Mouse (Mus musculus) embryonic facial prominence, embryonic 11.5 days (tissue): ENCODE measurements around the gene Vmn1r73. TPM values are rescaled to one million over a fixed set of nuclear protein-coding genes. Genes with fewer than 3 reads are reported as not detected.

ENCODE experiments used
- ATAC-seq: fragments of 200-750 bp; cut with Nextera tagmentation; replicated peaks from 2 replicates; pipeline ENCODE4 v1.8.0; 2017; ENCODE audit warnings: low read depth; ENCODE audit not compliant: insufficient number of reproducible peaks, low FRiP score, low TSS enrichment
- DNase-seq: peaks from one replicate; pipeline ENCODE4 v3.0.0-alpha.2; 2015; ENCODE audit warnings: low spot score
- H3K27ac ChIP-seq: fragments of 300-500 bp; sonication (generic); replicated peaks from 2 replicates; pipeline ENCODE4 v1.5.1; 2014; ENCODE audit warnings: mild to moderate bottlenecking, low read depth, low read length, control low read depth
- H3K27me3 ChIP-seq: fragments of 300-500 bp; sonication (generic); 2 replicates; pipeline ENCODE4 v1.6.1; 2014; ENCODE audit warnings: mild to moderate bottlenecking, low read length, moderate library complexity, mixed read lengths; ENCODE audit not compliant: control insufficient read depth, insufficient read depth
- H3K36me3 ChIP-seq: fragments of 300-500 bp; sonication (generic); replicated peaks from 2 replicates; pipeline ENCODE4 v1.6.1; 2014; ENCODE audit warnings: low read depth, mild to moderate bottlenecking, low read length, moderate library complexity, mixed read lengths; ENCODE audit not compliant: control insufficient read depth, insufficient read depth
- H3K4me1 ChIP-seq: fragments of 300-500 bp; sonication (generic); 2 replicates; pipeline ENCODE4 v1.6.1; 2014; ENCODE audit warnings: low read length, mixed read lengths; ENCODE audit not compliant: control insufficient read depth, insufficient read depth
- H3K4me2 ChIP-seq: fragments of 300-500 bp; sonication (generic); 2 replicates; pipeline ENCODE4 v1.6.1; 2014; ENCODE audit warnings: low read depth, mild to moderate bottlenecking, control low read depth, low read length, moderate library complexity
- H3K4me3 ChIP-seq: fragments of 300-500 bp; sonication (generic); 2 replicates; pipeline ENCODE4 v1.5.1; 2014; ENCODE audit warnings: low read depth, low read length, control low read depth
- H3K9ac ChIP-seq: fragments of 300-500 bp; sonication (generic); replicated peaks from 2 replicates; pipeline ENCODE4 v1.6.1; 2014; ENCODE audit warnings: mild to moderate bottlenecking, control low read depth, low read length
- H3K9me3 ChIP-seq: fragments of 300-500 bp; sonication (generic); replicated peaks from 2 replicates; pipeline ENCODE4 v1.6.1; 2016; ENCODE audit warnings: mild to moderate bottlenecking, low read length, inconsistent platforms, mixed read lengths; ENCODE audit not compliant: control insufficient read depth
- WGBS: fragments of 180-500 bp; shearing (Covaris S2); extraction: QIAGEN DNeasy Blood & Tissue Kit; methylation state at CpG from one replicate; pipeline ENCODE4 v1.1.7; 2014; 5-methylcytosine and 5-hydroxymethylcytosine counted together
- polyA plus RNA-seq: library from polyadenylated mRNA; unstranded; fragments of >200 nt; fragmentation: Nextera tagmentation; extraction: Ambion mirVana; gene quantifications from 2 replicates; pipeline ENCODE4 v1.2.1, GENCODE M21; 2014

Gene Vmn1r73
- polyA plus RNA-seq: not detected in 2 replicates

DNA sequence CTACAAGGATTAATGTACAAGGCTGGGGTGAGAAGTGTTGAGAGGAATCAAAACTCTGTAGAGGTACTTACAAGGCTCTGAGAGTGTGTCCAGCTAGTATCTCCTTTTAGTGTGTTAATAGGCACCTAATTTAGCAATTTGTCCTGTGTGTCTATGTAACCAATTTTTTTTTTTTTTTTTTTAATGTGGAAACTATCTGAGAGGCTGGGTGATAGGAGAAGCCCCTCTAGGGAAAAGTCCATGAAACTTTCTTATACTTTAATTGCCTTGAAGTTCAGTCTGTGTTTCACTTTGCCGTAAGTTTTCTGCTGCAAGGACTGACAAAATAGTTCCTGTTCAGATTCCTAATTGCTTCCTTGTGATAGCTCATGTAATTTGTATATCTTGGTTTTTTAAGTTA is at the start of gene Vmn1r73:
TSS of gene Vmn1r73 (plus strand) at position 301 of the 400 bp plus-strand sequence.
- H3K4me2 ChIP-seq: no peak within 1 kb of the TSS
- no peak for ATAC-seq
- DNase-seq: no peak
- H3K27me3 ChIP-seq: no peaks in the 10 kb centered on the region
- H3K4me1 ChIP-seq: no peaks in the 10 kb centered on the region
- no peak within 1 kb of the TSS for H3K27ac ChIP-seq
- no peaks in the 10 kb centered on the region; the same call in 1 of the 2 replicates for H3K9me3 ChIP-seq
- no peak within 1 kb of the TSS for H3K4me3 ChIP-seq
- 85% methylated on average over 1 of the region's 1 CpGs for WGBS
- no peaks in the 10 kb centered on the region for H3K36me3 ChIP-seq
- no peak within 1 kb of the TSS for H3K9ac ChIP-seq

Other genes with a start within 250 kb of the Vmn1r73 start
- gene Zscan4-ps2, start 216.0 kb upstream of the Vmn1r73 start, polyA plus RNA-seq: not detected in 2 replicates
- gene Zscan4-ps3, start 121.0 kb upstream of the Vmn1r73 start, polyA plus RNA-seq: not detected in 2 replicates
- not detected in 2 replicates for gene Vmn1r72, start 50.1 kb upstream of the Vmn1r73 start, polyA plus RNA-seq
- gene Vmn1r74, start 103.7 kb downstream of the Vmn1r73 start, polyA plus RNA-seq: not detected in 2 replicates
- not detected in 2 replicates for gene Vmn1r75, start 144.4 kb downstream of the Vmn1r73 start, polyA plus RNA-seq
- not detected in 2 replicates for gene Vmn1r76, start 207.9 kb downstream of the Vmn1r73 start, polyA plus RNA-seq